Mouse (Mus musculus): ENCODE measurements at regions not wholly inside any gene's neighbourhood (a gene's known extent, or its start where the extent isn't known, plus 50 kb on each side); places are given as distances from the start of the nearest gene placed in this dataset.

GRCm38 (mm10) chr6:100069151-100069550, 218.1 kb downstream of the Rybp start:
- no peak overlapping the region for H3K9ac ChIP-seq (ENCODE audit: low read depth, low read length)
- H3K4me3 ChIP-seq (ENCODE audit: low read depth, low read length), result no peak overlapping the region
- no peaks in the 10 kb centered on the region for H3K36me3 ChIP-seq (ENCODE audit: control insufficient read depth, insufficient read depth)
- H3K4me1 ChIP-seq (ENCODE audit: control insufficient read depth, low read depth, low read length), result peaks cover 3% of the 10 kb centered on the region; the same call in 1 of the 2 replicates
- H3K4me2 ChIP-seq (ENCODE audit: low read depth, low read length), result no peak overlapping the region
- WGBS (ENCODE audit: insufficient replicate concordance), result 53% methylated on average over 4 of the region's 4 CpGs
- no peaks in the 10 kb centered on the region for H3K9me3 ChIP-seq (replicated peaks; ENCODE audit: control insufficient read depth, low read length)
- H3K27me3 ChIP-seq (ENCODE audit: control insufficient read depth, insufficient read depth, low read depth, low read length), result no peaks in the 10 kb centered on the region
- no peak overlapping the region for H3K27ac ChIP-seq (ENCODE audit: low read length)
- ATAC-seq (ENCODE audit: low read depth), result no peak

- Histone ChIP-seq H3K27ac (ENCODE audit: low read length) (no peak overlapping the region), H3K27me3 (ENCODE audit: control insufficient read depth, insufficient read depth, low read depth, low read length) (no peaks in the 10 kb centered on the region), H3K9ac (ENCODE audit: low read depth, low read length) (no peak overlapping the region), H3K9me3 (replicated peaks; ENCODE audit: control insufficient read depth, low read length) (no peaks in the 10 kb centered on the region), H3K36me3 (ENCODE audit: control insufficient read depth, insufficient read depth) (no peaks in the 10 kb centered on the region), H3K4me2 (ENCODE audit: low read depth, low read length) (no peak overlapping the region), H3K4me3 (ENCODE audit: low read depth, low read length) (no peak overlapping the region), H3K4me1 (ENCODE audit: control insufficient read depth, low read depth, low read length) (peaks cover 3% of the 10 kb centered on the region; the same call in 1 of the 2 replicates)
- WGBS (ENCODE audit: insufficient replicate concordance), result 68% methylated on average over 4 of the region's 4 CpGs
- ATAC-seq (ENCODE audit: low read depth), result no peak
Measured at GRCm38 (mm10) chr6:100067273-100067672, 220.0 kb downstream of the Rybp start.

- peak; percentile 73 for ATAC-seq (ENCODE audit: low read depth)
- Histone ChIP-seq H3K9me3 (replicated peaks; ENCODE audit: control insufficient read depth, low read length) (no peaks in the 10 kb centered on the region), H3K4me3 (ENCODE audit: low read depth, low read length) (no peak overlapping the region), H3K36me3 (ENCODE audit: control insufficient read depth, insufficient read depth) (no peaks in the 10 kb centered on the region), H3K9ac (ENCODE audit: low read depth, low read length) (no peak overlapping the region), H3K4me2 (ENCODE audit: low read depth, low read length) (no peak overlapping the region), H3K27ac (ENCODE audit: low read length) (peak overlapping the region; percentile 71), H3K27me3 (ENCODE audit: control insufficient read depth, insufficient read depth, low read depth, low read length) (no peaks in the 10 kb centered on the region), H3K4me1 (ENCODE audit: control insufficient read depth, low read depth, low read length) (peaks cover 3% of the 10 kb centered on the region)
- WGBS (ENCODE audit: insufficient replicate concordance), result 50% methylated on average over 3 of the region's 3 CpGs
Measured at GRCm38 (mm10) chr6:100065586-100065985, 221.7 kb downstream of the Rybp start.

GRCm38 (mm10) chr6:100062961-100063360, 224.3 kb downstream of the Rybp start:
- 59% methylated on average over 8 of the region's 8 CpGs for WGBS (ENCODE audit: insufficient replicate concordance)
- ATAC-seq (ENCODE audit: low read depth), result peak; percentile 79
- Histone ChIP-seq H3K4me3 (ENCODE audit: low read depth, low read length) (no peak overlapping the region), H3K9me3 (replicated peaks; ENCODE audit: control insufficient read depth, low read length) (no peaks in the 10 kb centered on the region), H3K4me1 (ENCODE audit: control insufficient read depth, low read depth, low read length) (peaks cover 3% of the 10 kb centered on the region), H3K27ac (ENCODE audit: low read length) (peak overlapping the region; percentile 72), H3K36me3 (ENCODE audit: control insufficient read depth, insufficient read depth) (no peaks in the 10 kb centered on the region), H3K9ac (ENCODE audit: low read depth, low read length) (no peak overlapping the region), H3K27me3 (ENCODE audit: control insufficient read depth, insufficient read depth, low read depth, low read length) (no peaks in the 10 kb centered on the region), H3K4me2 (ENCODE audit: low read depth, low read length) (no peak overlapping the region)

- Histone ChIP-seq H3K4me3 (ENCODE audit: low read depth, low read length) (no peak overlapping the region), H3K36me3 (ENCODE audit: control insufficient read depth, insufficient read depth) (no peaks in the 10 kb centered on the region), H3K9ac (ENCODE audit: low read depth, low read length) (no peak overlapping the region), H3K27me3 (ENCODE audit: control insufficient read depth, insufficient read depth, low read depth, low read length) (no peaks in the 10 kb centered on the region), H3K9me3 (replicated peaks; ENCODE audit: control insufficient read depth, low read length) (no peaks in the 10 kb centered on the region), H3K4me2 (ENCODE audit: low read depth, low read length) (no peak overlapping the region), H3K4me1 (ENCODE audit: control insufficient read depth, low read depth, low read length) (no peaks in the 10 kb centered on the region; the same call in 1 of the 2 replicates), H3K27ac (ENCODE audit: low read length) (no peak overlapping the region)
- 61% methylated on average over 8 of the region's 8 CpGs for WGBS (ENCODE audit: insufficient replicate concordance)
- no peak for ATAC-seq (ENCODE audit: low read depth)
Measured at GRCm38 (mm10) chr6:100059803-100060202, 227.5 kb downstream of the Rybp start.

GRCm38 (mm10) chr6:100055980-100056379, 231.3 kb downstream of the Rybp start:
- H3K4me1 ChIP-seq (ENCODE audit: control insufficient read depth, low read depth, low read length), result no peaks in the 10 kb centered on the region
- H3K9ac ChIP-seq (ENCODE audit: low read depth, low read length), result no peak overlapping the region
- no peak for ATAC-seq (ENCODE audit: low read depth)
- H3K36me3 ChIP-seq (ENCODE audit: control insufficient read depth, insufficient read depth), result no peaks in the 10 kb centered on the region
- no peak overlapping the region for H3K27ac ChIP-seq (ENCODE audit: low read length)
- no peaks in the 10 kb centered on the region for H3K27me3 ChIP-seq (ENCODE audit: control insufficient read depth, insufficient read depth, low read depth, low read length)
- H3K4me3 ChIP-seq (ENCODE audit: low read depth, low read length), result no peak overlapping the region
- no peaks in the 10 kb centered on the region for H3K9me3 ChIP-seq (replicated peaks; ENCODE audit: control insufficient read depth, low read length)
- 48% methylated on average over 5 of the region's 5 CpGs for WGBS (ENCODE audit: insufficient replicate concordance)
- no peak overlapping the region for H3K4me2 ChIP-seq (ENCODE audit: low read depth, low read length)

GRCm38 (mm10) chr6:100052955-100053795, 234.1 kb downstream of the Rybp start:
- WGBS (ENCODE audit: insufficient replicate concordance), result 59% methylated on average over 8 of the region's 8 CpGs
- ATAC-seq (ENCODE audit: low read depth), result peak; percentile 48; the same call in 1 of the 2 replicates
- H3K27me3 ChIP-seq (ENCODE audit: control insufficient read depth, insufficient read depth, low read depth, low read length), result no peaks in the 10 kb centered on the region
- no peak overlapping the region for H3K4me3 ChIP-seq (ENCODE audit: low read depth, low read length)
- no peak overlapping the region for H3K9ac ChIP-seq (ENCODE audit: low read depth, low read length)
- no peak overlapping the region for H3K4me2 ChIP-seq (ENCODE audit: low read depth, low read length)
- H3K27ac ChIP-seq (ENCODE audit: low read length), result no peak overlapping the region
- H3K36me3 ChIP-seq (ENCODE audit: control insufficient read depth, insufficient read depth), result no peaks in the 10 kb centered on the region
- no peaks in the 10 kb centered on the region for H3K9me3 ChIP-seq (replicated peaks; ENCODE audit: control insufficient read depth, low read length)
- no peaks in the 10 kb centered on the region for H3K4me1 ChIP-seq (ENCODE audit: control insufficient read depth, low read depth, low read length)

GRCm38 (mm10) chr6:100052406-100052805, 234.9 kb downstream of the Rybp start:
- H3K4me2 ChIP-seq (ENCODE audit: low read depth, low read length), result no peak overlapping the region
- no peaks in the 10 kb centered on the region; the same call in 1 of the 2 replicates for H3K4me1 ChIP-seq (ENCODE audit: control insufficient read depth, low read depth, low read length)
- H3K36me3 ChIP-seq (ENCODE audit: control insufficient read depth, insufficient read depth), result no peaks in the 10 kb centered on the region
- H3K9me3 ChIP-seq (replicated peaks; ENCODE audit: control insufficient read depth, low read length), result no peaks in the 10 kb centered on the region
- no peak overlapping the region for H3K27ac ChIP-seq (ENCODE audit: low read length)
- no peak overlapping the region for H3K4me3 ChIP-seq (ENCODE audit: low read depth, low read length)
- 62% methylated on average over 4 of the region's 4 CpGs for WGBS (ENCODE audit: insufficient replicate concordance)
- H3K9ac ChIP-seq (ENCODE audit: low read depth, low read length), result no peak overlapping the region
- ATAC-seq (ENCODE audit: low read depth), result no peak
- H3K27me3 ChIP-seq (ENCODE audit: control insufficient read depth, insufficient read depth, low read depth, low read length), result no peaks in the 10 kb centered on the region

GRCm38 (mm10) chr6:100049036-100049435, 238.2 kb downstream of the Rybp start:
- H3K4me1 ChIP-seq (ENCODE audit: control insufficient read depth, low read depth, low read length), result no peaks in the 10 kb centered on the region; the same call in none of the 2 replicates
- no peak for ATAC-seq (ENCODE audit: low read depth)
- no peaks in the 10 kb centered on the region for H3K27me3 ChIP-seq (ENCODE audit: control insufficient read depth, insufficient read depth, low read depth, low read length)
- H3K27ac ChIP-seq (ENCODE audit: low read length), result no peak overlapping the region
- H3K4me3 ChIP-seq (ENCODE audit: low read depth, low read length), result no peak overlapping the region
- no peaks in the 10 kb centered on the region for H3K9me3 ChIP-seq (replicated peaks; ENCODE audit: control insufficient read depth, low read length)
- no peak overlapping the region for H3K4me2 ChIP-seq (ENCODE audit: low read depth, low read length)
- no peak overlapping the region for H3K9ac ChIP-seq (ENCODE audit: low read depth, low read length)
- H3K36me3 ChIP-seq (ENCODE audit: control insufficient read depth, insufficient read depth), result no peaks in the 10 kb centered on the region
- WGBS (ENCODE audit: insufficient replicate concordance), result 67% methylated on average over 3 of the region's 3 CpGs
